Mouse (Mus musculus) liver, embryonic 11.5 days (tissue): ENCODE results near the gene Bpgm. TPM values are rescaled to one million over a fixed set of nuclear protein-coding genes. Genes with fewer than 3 reads are reported as not detected.

Experiments
- ATAC-seq: fragments of 200-750 bp; cut with Nextera tagmentation; replicated peaks from 2 replicates; pipeline ENCODE4 v1.8.0; 2017; ENCODE audit warnings: moderate number of reproducible peaks, mild to moderate bottlenecking, moderate TSS enrichment, moderate library complexity; ENCODE audit not compliant: low FRiP score
- DNase-seq: peaks from one replicate; pipeline ENCODE4 v3.0.0-alpha.2; 2017; ENCODE audit warnings: low spot score
- H3K27ac ChIP-seq: fragments of 300-500 bp; sonication (generic); 2 replicates; pipeline ENCODE4 v1.5.1; 2014; ENCODE audit warnings: mild to moderate bottlenecking, low read depth, low read length, control low read depth
- H3K27me3 ChIP-seq: fragments of 300-500 bp; sonication (generic); replicated peaks from 2 replicates; pipeline ENCODE4 v1.6.1; 2014; ENCODE audit warnings: low read length, mixed read lengths; ENCODE audit not compliant: control insufficient read depth, insufficient read depth
- H3K36me3 ChIP-seq: fragments of 300-500 bp; sonication (generic); 2 replicates; pipeline ENCODE4 v1.6.1; 2014; ENCODE audit warnings: mild to moderate bottlenecking, low read length, moderate library complexity, mixed read lengths; ENCODE audit not compliant: control insufficient read depth, insufficient read depth
- H3K4me1 ChIP-seq: fragments of 300-500 bp; sonication (generic); replicated peaks from 2 replicates; pipeline ENCODE4 v1.6.1; 2014; ENCODE audit warnings: low read length, mixed read lengths; ENCODE audit not compliant: control insufficient read depth, insufficient read depth
- H3K4me2 ChIP-seq: fragments of 300-500 bp; sonication (generic); 2 replicates; pipeline ENCODE4 v1.6.1; 2014; ENCODE audit warnings: mild to moderate bottlenecking, control low read depth, moderate library complexity
- H3K4me3 ChIP-seq: fragments of 300-500 bp; sonication (generic); 2 replicates; pipeline ENCODE4 v1.5.1; 2014; ENCODE audit warnings: low read depth, low read length, control low read depth
- H3K9ac ChIP-seq: fragments of 300-500 bp; sonication (generic); 2 replicates; pipeline ENCODE4 v1.6.1; 2014; ENCODE audit warnings: low read depth, low read length, control low read depth
- H3K9me3 ChIP-seq: fragments of 300-500 bp; sonication (generic); 2 replicates; pipeline ENCODE4 v1.6.1; 2016; ENCODE audit warnings: low read length, inconsistent platforms, mixed read lengths; ENCODE audit not compliant: control insufficient read depth
- whole genome bisulfite sequencing: fragments of 180-500 bp; shearing (Covaris S2); extraction: QIAGEN DNeasy Blood & Tissue Kit; methylation state at CpG from one replicate; pipeline ENCODE4 v1.1.7; 2014; 5-methylcytosine and 5-hydroxymethylcytosine counted together
- polyA plus RNA-seq: library from polyadenylated mRNA; unstranded; fragments of >200 nt; fragmentation: Nextera tagmentation; extraction: Ambion mirVana; gene quantifications from 2 replicates; pipeline ENCODE4 v1.2.1, GENCODE M21; 2014

The Bpgm gene
- polyA plus RNA-seq, 1 experiment from 2014 or later = 38.1 TPM

GRCm38 (mm10) chr6:34479531-34479930, 3.5 kb downstream of the Bpgm start:
- ATAC-seq = no peak
- H3K9me3 ChIP-seq = no peaks in the 10 kb centered on the region
- WGBS = 27% methylated on average over 8 of the region's 8 CpGs
- H3K4me1 ChIP-seq = peaks cover 43% of the 10 kb centered on the region
- H3K36me3 ChIP-seq = no peaks in the 10 kb centered on the region
- H3K4me3 ChIP-seq = no peak overlapping the region
- no peak overlapping the region for H3K27ac ChIP-seq
- H3K27me3 ChIP-seq = no peaks in the 10 kb centered on the region
- H3K9ac ChIP-seq = no peak overlapping the region
- H3K4me2 ChIP-seq = peak overlapping the region; percentile 49
- no peak for DNase-seq

- Histone ChIP-seq H3K27ac (no peak overlapping the region), H3K9ac (no peak overlapping the region), H3K9me3 (no peaks in the 10 kb centered on the region)
Observed at GRCm38 (mm10) chr6:34480749-34481148, 4.7 kb downstream of the Bpgm start.

GRCm38 (mm10) chr6:34481349-34481748, 5.3 kb downstream of the Bpgm start:
- Histone ChIP-seq H3K4me3 (no peak overlapping the region), H3K4me1 (peaks cover 49% of the 10 kb centered on the region)

More at GRCm38 (mm10) chr6:34480749-34481148, 4.7 kb downstream of the Bpgm start:
- peak overlapping the region; percentile 6; the same call in 1 of the 2 replicates for H3K4me2 ChIP-seq
- H3K27me3 ChIP-seq = no peaks in the 10 kb centered on the region
- 28% methylated on average over 4 of the region's 4 CpGs for WGBS
- H3K4me1 ChIP-seq = peaks cover 43% of the 10 kb centered on the region
- no peak overlapping the region for H3K4me3 ChIP-seq
- ATAC-seq (no peak), DNase-seq (no peak)
- no peaks in the 10 kb centered on the region for H3K36me3 ChIP-seq

GRCm38 (mm10) chr6:34482842-34483241, 6.8 kb downstream of the Bpgm start:
- H3K9me3 ChIP-seq = no peaks in the 10 kb centered on the region
- no peaks in the 10 kb centered on the region for H3K27me3 ChIP-seq
- H3K4me3 ChIP-seq = no peak overlapping the region
- H3K36me3 ChIP-seq = no peaks in the 10 kb centered on the region; the same call in 1 of the 2 replicates
- ATAC-seq = no peak
- H3K9ac ChIP-seq = no peak overlapping the region
- 70% methylated on average over 4 of the region's 4 CpGs for WGBS
- no peak for DNase-seq
- H3K4me1 ChIP-seq = peaks cover 48% of the 10 kb centered on the region
- no peak overlapping the region for H3K4me2 ChIP-seq
- H3K27ac ChIP-seq = no peak overlapping the region

More at GRCm38 (mm10) chr6:34481349-34481748, 5.3 kb downstream of the Bpgm start:
- Histone ChIP-seq H3K36me3 (no peaks in the 10 kb centered on the region), H3K27me3 (no peaks in the 10 kb centered on the region), H3K27ac (no peak overlapping the region), H3K9ac (no peak overlapping the region), H3K9me3 (no peaks in the 10 kb centered on the region), H3K4me2 (no peak overlapping the region)
- ATAC-seq (no peak), DNase-seq (no peak)
- WGBS = 72% methylated on average over 6 of the region's 6 CpGs

- Histone ChIP-seq H3K27ac (no peak overlapping the region), H3K4me3 (no peak overlapping the region), H3K27me3 (no peaks in the 10 kb centered on the region), H3K4me1 (peaks cover 44% of the 10 kb centered on the region), H3K9ac (no peak overlapping the region), H3K9me3 (no peaks in the 10 kb centered on the region), H3K36me3 (no peaks in the 10 kb centered on the region; the same call in 1 of the 2 replicates), H3K4me2 (no peak overlapping the region)
- no peak for ATAC-seq
- DNase-seq = no peak
- WGBS = 87% methylated on average over 5 of the region's 5 CpGs
Observed at GRCm38 (mm10) chr6:34483390-34483789, 7.4 kb downstream of the Bpgm start.

GRCm38 (mm10) chr6:34483811-34484210, 7.8 kb downstream of the Bpgm start:
- H3K4me3 ChIP-seq = no peak overlapping the region
- DNase-seq = no peak

GRCm38 (mm10) chr6:34486071-34486626, 10.1 kb downstream of the Bpgm start:
- DNase-seq = no peak
- peak overlapping the region; percentile 47 for H3K27ac ChIP-seq
- H3K27me3 ChIP-seq = no peaks in the 10 kb centered on the region
- no peak overlapping the region for H3K4me3 ChIP-seq
- H3K36me3 ChIP-seq = no peaks in the 10 kb centered on the region; the same call in 1 of the 2 replicates
- H3K9ac ChIP-seq = peak overlapping the region; percentile 3; the same call in 1 of the 2 replicates
- 51% methylated on average over 14 of the region's 14 CpGs for WGBS
- peak; percentile 96 for ATAC-seq
- peak overlapping the region; percentile 45 for H3K4me2 ChIP-seq
- peaks cover 25% of the 10 kb centered on the region for H3K4me1 ChIP-seq
- no peaks in the 10 kb centered on the region for H3K9me3 ChIP-seq

More at GRCm38 (mm10) chr6:34483811-34484210, 7.8 kb downstream of the Bpgm start:
- Histone ChIP-seq H3K9ac (no peak overlapping the region), H3K27ac (no peak overlapping the region), H3K27me3 (no peaks in the 10 kb centered on the region), H3K4me2 (no peak overlapping the region), H3K9me3 (no peaks in the 10 kb centered on the region), H3K36me3 (no peaks in the 10 kb centered on the region; the same call in 1 of the 2 replicates), H3K4me1 (peaks cover 40% of the 10 kb centered on the region)
- WGBS = 94% methylated on average over 7 of the region's 7 CpGs
- ATAC-seq = no peak

GRCm38 (mm10) chr6:34493327-34494095, 17.5 kb downstream of the Bpgm start:
- H3K36me3 ChIP-seq = no peaks in the 10 kb centered on the region
- WGBS = 88% methylated on average over 21 of the region's 21 CpGs

More at GRCm38 (mm10) chr6:34493327-34494095, 17.5 kb downstream of the Bpgm start:
- ATAC-seq = no peak
- no peak for DNase-seq
- Histone ChIP-seq H3K4me3 (no peak overlapping the region), H3K9ac (no peak overlapping the region), H3K4me1 (no peaks in the 10 kb centered on the region), H3K9me3 (no peaks in the 10 kb centered on the region), H3K27ac (no peak overlapping the region), H3K4me2 (no peak overlapping the region), H3K27me3 (no peaks in the 10 kb centered on the region)
